Comparison of ENCODE assay signal across 11 mouse cellular contexts in the genomic region with DNA sequence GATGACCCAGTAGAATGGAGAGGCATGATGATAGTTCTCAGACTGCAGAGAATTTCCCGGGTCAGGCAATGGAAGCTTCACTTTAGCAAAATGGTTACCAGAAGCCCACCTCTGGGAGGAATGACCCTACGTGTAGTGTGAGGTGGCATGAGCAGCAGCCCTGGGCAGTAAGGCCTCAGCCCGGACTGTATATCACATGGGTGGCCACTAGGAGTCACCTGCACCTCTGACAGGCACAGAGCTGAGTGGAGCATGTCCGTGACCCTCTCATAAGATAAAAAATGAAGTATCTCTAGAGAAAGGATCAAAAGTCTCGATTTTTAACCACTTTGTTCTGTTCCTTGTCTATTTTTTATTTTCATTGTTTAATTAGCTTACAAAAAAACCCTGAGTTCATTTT. TPM values are rescaled to one million over a fixed set of nuclear protein-coding genes. Genes with fewer than 3 reads are reported as not detected.
DNase-seq lines count a peak whose midpoint lies in the region; ATAC-seq and TF ChIP-seq lines count a peak whose summit lies in the region.
"Had no signal": no experiment of that assay in that cellular context is flagged by ENCODE, and none has a peak within 500 bp of the region (broad histone marks: within the 10 kb centered on the region; RNA-seq: fewer than 3 reads in every experiment).

No protein-coding gene starts in this region.

- H3K4me2 ChIP-seq in midbrain, embryonic 13.5 days (replicated peaks): no peak overlapping the region
- H3K4me2 ChIP-seq: embryonic facial prominence, embryonic 12.5 days; limb, embryonic 13.5 days had no signal

- no peak overlapping the region for H3K4me3 ChIP-seq in lung, adult 2 months (replicated peaks; ENCODE audit: extremely low read depth, low read depth, low read length)
- no peak overlapping the region for H3K4me3 ChIP-seq in midbrain, embryonic 13.5 days (replicated peaks)
- H3K4me3 ChIP-seq in cerebellum, adult 2 months (replicated peaks; ENCODE audit: insufficient read depth, low read depth, low read length): no peak overlapping the region
- H3K4me3 ChIP-seq: embryonic facial prominence, embryonic 12.5 days; limb, embryonic 13.5 days had no signal

- H3K9ac ChIP-seq in midbrain, embryonic 13.5 days (replicated peaks): no peak overlapping the region
- H3K9ac ChIP-seq: embryonic facial prominence, embryonic 12.5 days; limb, embryonic 13.5 days had no signal

- peak; percentile 65 to 72; a peak in 2 of 4 replicates for ATAC-seq in hematopoietic stem cell, adult 5-6 weeks (replicated peaks in 1 of 2; ENCODE audit: insufficient read depth in 1 of 2, low FRiP score in 2 of 2, low TSS enrichment in 1 of 2, low read depth in 1 of 2, poor library complexity in 2 of 2, severe bottlenecking in 2 of 2)
- ATAC-seq in midbrain, embryonic 13.5 days: no peak

- peak; percentile 41 for TF ChIP-seq CTCF in lung, adult 2 months (IDR thresholded peaks at IDR 0.05; ENCODE audit: insufficient read depth, low read length)
- TF ChIP-seq CTCF in cerebellum, adult 2 months (IDR thresholded peaks at IDR 0.05; ENCODE audit: borderline replicate concordance, insufficient read depth, low read depth, low read length): no peak; the same call in 1 of the 2 replicates

- no peak for TF ChIP-seq POLR2A in lung, adult 2 months (IDR thresholded peaks at IDR 0.05; ENCODE audit: borderline replicate concordance, extremely low read depth, low read depth, low read length)
- TF ChIP-seq POLR2A in cerebellum, adult 2 months (IDR thresholded peaks at IDR 0.05; ENCODE audit: borderline replicate concordance, insufficient read depth, low read length): no peak

- no peaks in the 10 kb centered on the region for H3K27me3 ChIP-seq in splenic B cell, adult 2 months (ENCODE audit: control insufficient read depth, insufficient read depth, low read length, poor library complexity, severe bottlenecking)
- no peaks in the 10 kb centered on the region for H3K27me3 ChIP-seq in midbrain, embryonic 13.5 days
- no peaks in the 10 kb centered on the region for H3K27me3 ChIP-seq in cerebellum, adult 2 months (ENCODE audit: control insufficient read depth, insufficient read depth, low read length)
- H3K27me3 ChIP-seq: embryonic facial prominence, embryonic 12.5 days; limb, embryonic 13.5 days had no signal

- no peaks in the 10 kb centered on the region for H3K9me3 ChIP-seq in midbrain, embryonic 13.5 days
- H3K9me3 ChIP-seq: embryonic facial prominence, embryonic 12.5 days; limb, embryonic 13.5 days had no signal

- H3K27ac ChIP-seq in midbrain, embryonic 13.5 days: no peak overlapping the region
- H3K27ac ChIP-seq in cerebellum, adult 2 months (ENCODE audit: insufficient read depth, low read length): no peak overlapping the region
- H3K27ac ChIP-seq: embryonic facial prominence, embryonic 12.5 days; limb, embryonic 13.5 days had no signal

- H3K4me1 ChIP-seq in lung, adult 2 months (ENCODE audit: control insufficient read depth, insufficient read depth, low read length): no peaks in the 10 kb centered on the region
- H3K4me1 ChIP-seq in midbrain, embryonic 13.5 days (replicated peaks): no peaks in the 10 kb centered on the region; the same call in 1 of the 2 replicates
- H3K4me1 ChIP-seq in cerebellum, adult 2 months (ENCODE audit: control insufficient read depth, insufficient read depth, low read length): no peaks in the 10 kb centered on the region
- H3K4me1 ChIP-seq: embryonic facial prominence, embryonic 12.5 days; limb, embryonic 13.5 days had no signal

- no peaks in the 10 kb centered on the region for H3K36me3 ChIP-seq in splenic B cell, adult 2 months (ENCODE audit: control insufficient read depth, insufficient read depth, low read length, poor library complexity, severe bottlenecking)
- H3K36me3 ChIP-seq in midbrain, embryonic 13.5 days: no peaks in the 10 kb centered on the region
- H3K36me3 ChIP-seq: embryonic facial prominence, embryonic 12.5 days; limb, embryonic 13.5 days had no signal

- 31% methylated on average over 5 of the region's 5 CpGs for WGBS in lung, adult 2 months
- 56% methylated on average over 5 of the region's 5 CpGs for WGBS in midbrain, embryonic 13.5 days
- 51% methylated on average over 5 of the region's 5 CpGs for WGBS in cerebellum, adult 2 months

- peak; percentile 36 to 65 for DNase-seq in adrenal gland, adult (ENCODE audit: inconsistent age in 2 of 2, low spot score in 1 of 2)
- DNase-seq in adrenal gland, postnatal 4 days (ENCODE audit: low spot score in 2 of 2): no peak
- DNase-seq in lung, adult 2 months: no peak
- no peak for DNase-seq in lung, postnatal 25 days (ENCODE audit: low spot score)
- peak; percentile 30 for DNase-seq in splenic B cell, adult 2 months (ENCODE audit: low read depth, low spot score)
- no peak for DNase-seq in cerebellum, adult 2 months
- DNase-seq: right cerebral cortex, postnatal 25 days had no signal

RNA-seq across cellular contexts. Expression of gene Cpb2, which starts 14.4 kb away (rescaled TPM):
- 10 to 100 TPM in 1 of 2 experiments, 1 to 10 TPM in 1; 6.4 to 27.8 TPM for total RNA-seq in adrenal gland, postnatal 4 days (2021)
- polyA plus RNA-seq in lung, adult 2 months (2012; rRNA removed): 0.09 and 0.10 TPM in 2 replicates
- not detected in 2 replicates for total RNA-seq in hematopoietic stem cell, adult 5-6 weeks (2017)
- polyA plus RNA-seq in midbrain, embryonic 13.5 days (2015; fragmentation: Nextera tagmentation; extraction: Ambion mirVana): 0.19 TPM in 1 of 2 replicates, not detected in the other
- not detected in 2 replicates for polyA plus RNA-seq in cerebellum, adult 2 months (2012; rRNA removed)
- polyA plus RNA-seq: limb, embryonic 13.5 days had no signal

RNA-seq across cellular contexts. Expression of gene Zc3h13, which starts 27.7 kb away (rescaled TPM):
- total RNA-seq in adrenal gland, postnatal 4 days (2021): 10 to 100 TPM; 39.2 to 39.8 TPM
- 7.7 and 8.7 TPM in 2 replicates for polyA plus RNA-seq in lung, adult 2 months (2012; rRNA removed)
- total RNA-seq in hematopoietic stem cell, adult 5-6 weeks (2017): 28.5 and 30.0 TPM in 2 replicates
- polyA plus RNA-seq in midbrain, embryonic 13.5 days (2015; fragmentation: Nextera tagmentation; extraction: Ambion mirVana): 45.2 and 45.4 TPM in 2 replicates
- polyA plus RNA-seq in cerebellum, adult 2 months (2012; rRNA removed): 27.2 and 27.5 TPM in 2 replicates

Comparison
In these comparisons a context has a peak if more than half of its experiments do, and no peak if none do; other contexts are left out.
1. DNase-seq: peak in adrenal gland, adult (2 of 2) and splenic B cell, adult 2 months (single experiment); none in adrenal gland, postnatal 4 days (0 of 2), lung, adult 2 months (single experiment), lung, postnatal 25 days (single experiment) and cerebellum, adult 2 months (0 of 2).